Mouse (Mus musculus) erythroid progenitor cell, adult 5-6 weeks (primary cell): Measurements from ENCODE around the gene Slc23a2. TPM values are rescaled to one million over a fixed set of nuclear protein-coding genes. Genes with fewer than 3 reads are reported as not detected.
A peak's percentile ranks its signal among the peaks of the same experiment; 100 is the strongest.

Experiments used
- ATAC-seq: replicated peaks from 2 replicates; pipeline ENCODE4 v1.8.0; 2016; ENCODE audit warnings: moderate number of reproducible peaks, mild to moderate bottlenecking, moderate TSS enrichment, inconsistent platforms; ENCODE audit not compliant: poor library complexity, low FRiP score, severe bottlenecking
- total RNA-seq, 2 experiments: library from RNA; stranded (forward) in 1 of 2; stranded (reverse) in 1 of 2; fragments of 150-400 nt in 1 of 2; fragments of 186-747, 209-891 nt in 1 of 2; gene quantifications; 2 replicates each; pipeline versions ENCODE4 v1.2.3 to v1.2.4; 2015 to 2017; ENCODE audit warnings: low replicate concordance in 2 of 2

The Slc23a2 gene
- total RNA-seq, 2 experiments from 2014 or later: 0.53 to 2.9 TPM

- ATAC-seq: no peak
These were observed 89.6 kb downstream of the Slc23a2 start for GRCm38 (mm10) chr2:132055349-132055753.

GRCm38 (mm10) chr2:132053824-132054223, 91.1 kb downstream of the Slc23a2 start:
- ATAC-seq: no peak

GRCm38 (mm10) chr2:132051798-132052197, 93.1 kb downstream of the Slc23a2 start:
- no peak for ATAC-seq

- ATAC-seq: no peak
These were observed 95.0 kb downstream of the Slc23a2 start for GRCm38 (mm10) chr2:132049921-132050320.

GRCm38 (mm10) chr2:132049491-132049890, 95.4 kb downstream of the Slc23a2 start:
- no peak for ATAC-seq

- ATAC-seq: no peak
These were observed 96.7 kb downstream of the Slc23a2 start for GRCm38 (mm10) chr2:132048143-132048772.

GRCm38 (mm10) chr2:132047364-132047763, 97.5 kb downstream of the Slc23a2 start:
- ATAC-seq: no peak

- ATAC-seq: no peak
These were observed 98.2 kb downstream of the Slc23a2 start for GRCm38 (mm10) chr2:132046659-132047058.

- ATAC-seq: no peak
These were observed 100.3 kb downstream of the Slc23a2 start for GRCm38 (mm10) chr2:132044320-132045274.

GRCm38 (mm10) chr2:132043101-132043621, 101.7 kb downstream of the Slc23a2 start:
- no peak for ATAC-seq

- peak; percentile 14; the same call in 1 of the 2 replicates for ATAC-seq
These were observed 105.0 kb downstream of the Slc23a2 start for GRCm38 (mm10) chr2:132039894-132040293.

- ATAC-seq: no peak
These were observed 108.6 kb downstream of the Slc23a2 start for GRCm38 (mm10) chr2:132036326-132036725.

GRCm38 (mm10) chr2:132035470-132035835, 109.5 kb downstream of the Slc23a2 start:
- ATAC-seq: no peak

- no peak for ATAC-seq
These were observed 110.1 kb downstream of the Slc23a2 start for GRCm38 (mm10) chr2:132034590-132035469.

GRCm38 (mm10) chr2:132031364-132032095, 113.4 kb downstream of the Slc23a2 start:
- ATAC-seq: no peak

- no peak for ATAC-seq
These were observed 114.2 kb downstream of the Slc23a2 start for GRCm38 (mm10) chr2:132030418-132031363.

GRCm38 (mm10) chr2:132029646-132030417, 115.1 kb downstream of the Slc23a2 start, which contains the start of gene Rassf2:
Gene Rassf2, minus strand, starts transcription at chr2:132030258.
- ATAC-seq: no peak
